Mouse (Mus musculus): ENCODE results near the gene Rpl37.

GRCm38 (mm10) chr15:5158827-5159226, 42.4 kb downstream of the Rpl37 start:
- no peak for TF ChIP-seq EP300 (IDR thresholded peaks at IDR 0.05)
- TF ChIP-seq CTCF (IDR thresholded peaks at IDR 0.05): no peak

All from lung, postnatal 0 days (tissue).